Mouse (Mus musculus) G1E (cell line): ENCODE results near the gene Ywhab.

Source experiments
- CTCF ChIP-seq: IDR thresholded peaks from 2 replicates; pipeline ENCODE4 v1.5.1; 2012; ENCODE audit warnings: low read depth, low read length, inconsistent platforms, mixed read lengths
- GATA1 ChIP-seq: IDR thresholded peaks from 2 replicates; pipeline ENCODE4 v1.6.1; 2012; ENCODE audit warnings: borderline replicate concordance, low read length, inconsistent platforms, mixed read lengths
- TAL1 ChIP-seq: conservative IDR thresholded peaks from 2 replicates; pipeline ENCODE4 v1.6.1; 2012; ENCODE audit warnings: low read depth, low read length, inconsistent platforms, mixed read lengths

GRCm38 (mm10) chr2:164053767-164054166 lies 59.0 kb downstream of the Ywhab start:
- TF ChIP-seq CTCF (no peak), TAL1 (no peak), GATA1 (no peak)
